Mouse (Mus musculus) liver, embryonic 16.5 days (tissue): ENCODE results near the gene Ubald1. TPM values are rescaled to one million over a fixed set of nuclear protein-coding genes. Genes with fewer than 3 reads are reported as not detected.

Experiments used
- ATAC-seq: fragments of 200-750 bp; cut with Nextera tagmentation; 2 replicates; pipeline ENCODE4 v1.8.0; 2017; ENCODE audit warnings: low read depth, mild to moderate bottlenecking, moderate number of reproducible peaks, moderate library complexity
- H3K27ac ChIP-seq: fragments of 300-500 bp; sonication (generic); 2 replicates; pipeline ENCODE4 v1.5.1; 2014; ENCODE audit warnings: mild to moderate bottlenecking, low read length
- H3K27me3 ChIP-seq: fragments of 300-500 bp; sonication (generic); 2 replicates; pipeline ENCODE4 v1.6.1; 2014; ENCODE audit warnings: low read depth, low read length, mixed read lengths; ENCODE audit not compliant: control insufficient read depth, insufficient read depth
- H3K36me3 ChIP-seq: fragments of 300-500 bp; sonication (generic); 2 replicates; pipeline ENCODE4 v1.6.1; 2014; ENCODE audit warnings: mild to moderate bottlenecking; ENCODE audit not compliant: control insufficient read depth, insufficient read depth
- H3K4me1 ChIP-seq: fragments of 300-500 bp; sonication (generic); 2 replicates; pipeline ENCODE4 v1.6.1; 2014; ENCODE audit warnings: low read depth, low read length, mixed read lengths; ENCODE audit not compliant: control insufficient read depth
- H3K4me2 ChIP-seq: fragments of 300-500 bp; sonication (generic); 2 replicates; pipeline ENCODE4 v1.6.1; 2014; ENCODE audit warnings: low read depth, low read length, mixed read lengths
- H3K4me3 ChIP-seq: fragments of 300-500 bp; sonication (generic); 2 replicates; pipeline ENCODE4 v1.5.1; 2014; ENCODE audit warnings: low read depth, mild to moderate bottlenecking, low read length
- H3K9ac ChIP-seq: fragments of 300-500 bp; sonication (generic); 2 replicates; pipeline ENCODE4 v1.6.1; 2014; ENCODE audit warnings: low read depth, low read length
- H3K9me3 ChIP-seq: fragments of 300-500 bp; sonication (generic); replicated peaks from 2 replicates; pipeline ENCODE4 v1.6.1; 2016; ENCODE audit warnings: low read length; ENCODE audit not compliant: control insufficient read depth
- WGBS: fragments of 180-500 bp; shearing (Covaris S2); extraction: QIAGEN DNeasy Blood & Tissue Kit; methylation state at CpG from one replicate; pipeline ENCODE4 v1.1.7; 2014; ENCODE audit not compliant: insufficient replicate concordance; 5-methylcytosine and 5-hydroxymethylcytosine counted together
- polyA plus RNA-seq: library from polyadenylated mRNA; unstranded; fragments of >200 nt; fragmentation: Nextera tagmentation; extraction: Ambion mirVana; gene quantifications from 2 replicates; pipeline ENCODE4 v1.2.1, GENCODE M21; 2015

Gene Ubald1
- polyA plus RNA-seq: 10.8 and 13.3 TPM in 2 replicates

DNA sequence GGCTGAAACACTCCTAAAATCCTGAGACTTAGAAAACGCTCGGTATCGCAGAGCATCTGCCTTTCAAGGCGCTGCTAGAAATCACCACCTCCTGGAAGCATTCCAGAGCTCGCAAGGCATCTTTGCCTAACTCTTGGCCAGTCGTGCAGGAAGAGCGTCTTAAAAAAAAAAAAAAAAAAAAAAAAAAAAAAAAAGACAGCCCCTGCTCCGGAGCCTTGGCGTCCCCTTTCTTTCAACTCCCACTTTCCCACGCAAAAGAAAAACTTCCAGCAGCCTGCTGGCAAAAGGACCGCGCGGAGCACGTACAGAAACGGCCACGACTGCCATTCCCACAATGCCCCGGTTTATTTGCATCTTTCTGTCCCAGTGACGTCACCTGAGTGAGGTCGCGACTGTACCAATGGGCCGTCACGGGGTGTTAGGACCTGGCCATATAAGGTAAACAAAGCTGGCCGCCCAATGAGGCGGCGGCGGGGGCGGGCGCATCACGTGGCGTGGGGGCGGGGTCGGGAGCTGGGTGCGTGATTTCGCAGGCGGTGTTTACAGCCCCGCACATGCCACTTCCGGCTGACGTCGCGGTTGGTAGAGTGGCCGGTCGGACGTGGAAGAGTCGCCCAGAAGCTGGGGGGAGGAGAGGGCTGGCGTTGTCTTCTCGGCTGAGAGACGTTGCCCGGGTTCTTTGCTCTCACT lies at the start of gene Ubald1:
Gene Ubald1, minus strand, starts transcription at position 180 of the 690 bp plus-strand sequence.
- H3K36me3 ChIP-seq: no peaks in the 10 kb centered on the region
- peak within 1 kb of the TSS; percentile 89 for H3K4me3 ChIP-seq
- H3K4me2 ChIP-seq: peak within 1 kb of the TSS; percentile 95
- H3K4me1 ChIP-seq: peaks cover 49% of the 10 kb centered on the region
- under 1% methylated on average over 48 of the region's 48 CpGs for WGBS
- H3K27ac ChIP-seq: peak within 1 kb of the TSS; percentile 99
- peak; percentile 86 for ATAC-seq
- H3K9ac ChIP-seq: peak within 1 kb of the TSS; percentile 91
- no peaks in the 10 kb centered on the region for H3K27me3 ChIP-seq
- no peaks in the 10 kb centered on the region for H3K9me3 ChIP-seq

DNA sequence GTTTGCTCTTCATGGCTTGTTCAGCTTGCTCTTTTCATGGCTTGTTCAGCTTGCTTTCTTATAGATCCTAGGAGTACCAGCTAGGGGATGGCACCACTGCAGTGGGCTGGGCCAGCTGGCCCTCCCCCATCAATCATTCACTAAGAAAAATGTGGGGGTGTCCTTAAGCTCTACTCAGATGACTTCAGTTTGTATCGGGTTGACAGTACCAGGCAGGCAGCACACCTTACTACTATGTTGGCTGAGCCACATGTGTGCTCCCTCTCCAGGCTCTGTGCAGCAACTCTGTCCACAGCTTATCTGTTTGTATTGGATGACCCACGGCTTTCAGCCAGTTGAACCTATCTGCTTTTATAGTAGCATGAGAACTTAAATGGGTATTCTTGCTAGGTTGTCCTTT lies 48.4 kb upstream of the Ubald1 start:
- no peak overlapping the region for H3K4me2 ChIP-seq
- peak; percentile 45 for ATAC-seq
- no peaks in the 10 kb centered on the region for H3K27me3 ChIP-seq
- peaks cover 6% of the 10 kb centered on the region for H3K4me1 ChIP-seq
- 50% methylated on average over 2 of the region's 2 CpGs for WGBS
- no peak overlapping the region for H3K4me3 ChIP-seq
- no peaks in the 10 kb centered on the region for H3K9me3 ChIP-seq
- peak overlapping the region; percentile 47; the same call in 1 of the 2 replicates for H3K27ac ChIP-seq
- peaks cover 10% of the 10 kb centered on the region for H3K36me3 ChIP-seq
- no peak overlapping the region for H3K9ac ChIP-seq

GRCm38 (mm10) chr16:4927967-4928366 lies 47.9 kb upstream of the Ubald1 start:
- H3K4me1 ChIP-seq: peaks cover 6% of the 10 kb centered on the region
- no peak overlapping the region for H3K9ac ChIP-seq
- H3K27ac ChIP-seq: peak overlapping the region; percentile 47
- H3K9me3 ChIP-seq: no peaks in the 10 kb centered on the region
- no peaks in the 10 kb centered on the region for H3K27me3 ChIP-seq
- peak; percentile 71 for ATAC-seq
- H3K4me2 ChIP-seq: no peak overlapping the region
- 83% methylated on average over 7 of the region's 7 CpGs for WGBS
- H3K36me3 ChIP-seq: peaks cover 10% of the 10 kb centered on the region
- no peak overlapping the region for H3K4me3 ChIP-seq

- Histone ChIP-seq H3K4me3 (no peak overlapping the region), H3K4me2 (no peak overlapping the region), H3K4me1 (no peaks in the 10 kb centered on the region; the same call in 1 of the 2 replicates), H3K27me3 (no peaks in the 10 kb centered on the region), H3K9ac (no peak overlapping the region), H3K27ac (no peak overlapping the region), H3K9me3 (no peaks in the 10 kb centered on the region), H3K36me3 (peaks cover 6% of the 10 kb centered on the region)
- WGBS: 69% methylated on average over 5 of the region's 5 CpGs
- ATAC-seq: no peak
Observed at GRCm38 (mm10) chr16:4923996-4924395, 43.9 kb upstream of the Ubald1 start.

DNA sequence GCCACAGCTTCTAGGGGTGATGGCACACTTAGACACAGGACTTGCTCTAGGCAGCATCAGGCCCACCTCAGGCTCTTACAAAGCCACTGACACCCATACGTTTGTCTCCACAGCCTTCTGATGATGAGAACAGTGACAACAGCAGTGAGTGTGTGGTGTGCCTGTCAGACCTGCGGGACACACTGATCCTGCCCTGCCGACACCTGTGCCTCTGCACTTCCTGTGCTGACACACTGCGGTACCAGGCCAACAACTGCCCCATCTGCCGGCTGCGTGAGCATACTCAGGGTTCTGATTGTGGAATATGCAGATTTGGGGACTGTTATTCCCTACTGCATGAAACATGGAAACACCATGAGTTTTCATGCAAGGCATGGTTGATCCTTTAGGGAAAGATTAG lies 42.4 kb upstream of the Ubald1 start:
- no peak for ATAC-seq
- Histone ChIP-seq H3K4me1 (no peaks in the 10 kb centered on the region; the same call in 1 of the 2 replicates), H3K4me3 (no peak overlapping the region), H3K9ac (no peak overlapping the region), H3K27me3 (no peaks in the 10 kb centered on the region), H3K9me3 (no peaks in the 10 kb centered on the region), H3K4me2 (no peak overlapping the region), H3K36me3 (peaks cover 6% of the 10 kb centered on the region), H3K27ac (no peak overlapping the region)
- 69% methylated on average over 6 of the region's 6 CpGs for WGBS

DNA sequence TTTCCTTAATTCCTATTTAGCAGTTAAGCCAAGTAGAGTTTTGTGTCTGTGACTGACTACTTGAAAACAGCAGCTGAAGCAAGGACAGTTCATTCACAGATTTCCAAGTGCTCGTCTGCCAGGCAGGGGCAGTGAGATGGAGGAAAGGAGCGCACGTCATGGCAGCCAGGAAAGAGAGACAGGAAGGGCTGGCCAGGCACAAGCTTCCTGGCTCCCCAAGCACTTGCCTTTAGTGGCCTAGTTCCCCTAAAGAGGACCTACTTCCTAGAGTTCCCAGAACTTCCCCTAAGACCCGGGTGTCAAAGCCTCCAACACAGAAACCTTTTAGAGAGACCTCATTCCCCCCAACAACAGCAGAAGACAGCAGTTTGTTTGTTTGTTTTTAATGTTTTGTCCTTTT lies 40.4 kb upstream of the Ubald1 start:
- no peak overlapping the region for H3K9ac ChIP-seq
- H3K4me1 ChIP-seq: no peaks in the 10 kb centered on the region
- H3K4me3 ChIP-seq: no peak overlapping the region
- no peaks in the 10 kb centered on the region for H3K27me3 ChIP-seq
- H3K27ac ChIP-seq: no peak overlapping the region
- H3K9me3 ChIP-seq: no peaks in the 10 kb centered on the region
- H3K36me3 ChIP-seq: peaks cover 6% of the 10 kb centered on the region
- whole genome bisulfite sequencing: 49% methylated on average over 4 of the region's 4 CpGs
- H3K4me2 ChIP-seq: no peak overlapping the region
- no peak for ATAC-seq

DNA sequence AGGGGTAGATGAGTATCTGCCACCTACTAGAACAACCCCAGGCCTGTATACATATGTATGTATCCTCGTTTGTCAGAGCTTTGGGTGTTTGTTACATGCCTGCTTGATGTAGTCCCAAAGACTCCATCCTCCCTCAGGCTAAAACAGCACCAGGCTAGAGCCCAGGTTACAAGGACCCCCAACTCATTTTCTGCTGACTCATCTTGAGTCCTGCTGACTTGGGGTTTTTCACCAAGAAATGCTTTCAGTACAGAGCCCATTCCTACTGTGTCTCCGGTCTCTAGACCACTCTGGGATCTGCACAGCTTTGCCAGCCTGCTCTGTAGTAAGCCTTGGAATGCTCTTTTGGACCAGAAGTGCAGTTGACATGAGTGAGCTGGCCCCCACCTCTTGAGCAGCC lies 36.5 kb upstream of the Ubald1 start:
- Histone ChIP-seq H3K27me3 (no peaks in the 10 kb centered on the region), H3K9ac (no peak overlapping the region), H3K4me3 (no peak overlapping the region), H3K36me3 (peaks cover 5% of the 10 kb centered on the region; the same call in 1 of the 2 replicates), H3K9me3 (no peaks in the 10 kb centered on the region), H3K4me2 (no peak overlapping the region), H3K4me1 (peaks cover 8% of the 10 kb centered on the region), H3K27ac (no peak overlapping the region)
- WGBS: 60% methylated on average over 2 of the region's 2 CpGs
- no peak for ATAC-seq

DNA sequence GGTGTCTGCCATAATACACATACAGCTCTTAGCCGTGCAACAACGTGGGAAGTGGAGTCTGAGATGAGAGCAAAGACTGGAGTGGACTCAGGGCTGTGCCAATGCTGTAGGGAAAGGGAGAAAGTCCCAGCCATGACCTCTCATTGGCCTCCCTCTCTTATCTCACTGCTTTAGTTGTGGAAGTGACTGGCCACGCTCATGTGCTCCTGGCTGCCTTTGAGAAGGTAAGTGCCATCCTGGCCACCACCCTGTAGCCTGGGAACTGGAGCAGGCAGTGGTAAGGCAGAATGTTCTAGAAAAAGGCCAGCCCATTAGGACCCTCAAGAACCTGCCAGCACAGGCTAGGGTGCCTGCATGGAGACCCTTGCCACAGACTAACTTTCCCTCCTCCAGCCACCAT lies 35.8 kb upstream of the Ubald1 start:
- Histone ChIP-seq H3K9ac (no peak overlapping the region), H3K36me3 (peaks cover 9% of the 10 kb centered on the region; the same call in 1 of the 2 replicates), H3K4me2 (no peak overlapping the region), H3K4me1 (peaks cover 8% of the 10 kb centered on the region), H3K9me3 (no peaks in the 10 kb centered on the region), H3K27ac (no peak overlapping the region), H3K27me3 (no peaks in the 10 kb centered on the region), H3K4me3 (no peak overlapping the region)
- 53% methylated on average over 3 of the region's 3 CpGs for WGBS
- ATAC-seq: no peak
